In the genomic region with DNA sequence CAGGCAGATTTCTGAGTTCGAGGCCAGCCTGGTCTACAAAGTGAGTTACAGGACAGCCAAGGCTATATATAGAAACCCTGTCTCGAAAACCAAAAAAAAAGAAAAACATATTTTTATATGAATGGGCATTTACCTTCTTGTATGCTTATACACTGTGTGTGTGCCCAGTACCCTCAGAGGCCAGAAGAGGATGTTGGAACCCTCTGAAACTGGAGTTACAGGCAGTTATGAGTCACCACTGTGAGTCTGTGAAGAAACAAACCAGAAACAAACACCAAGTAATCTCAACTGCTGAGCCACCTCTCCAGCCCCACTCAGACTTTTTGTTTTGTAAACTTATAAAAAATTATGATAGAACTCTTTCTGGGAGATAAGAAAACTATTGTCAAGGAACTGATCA, we compare ENCODE assay signal across 24 mouse cellular contexts. TPM values are rescaled to one million over a fixed set of nuclear protein-coding genes. Genes with fewer than 3 reads are reported as not detected.
A peak's percentile ranks its signal among the peaks of the same experiment; 100 is the strongest.
DNase-seq lines count a peak whose midpoint lies in the region; ATAC-seq and TF ChIP-seq lines count a peak whose summit lies in the region.
"Had no signal": no experiment of that assay in that cellular context is flagged by ENCODE, and none has a peak within 500 bp of the region (broad histone marks: within the 10 kb centered on the region; RNA-seq: fewer than 3 reads in every experiment).

No protein-coding gene starts in this region.

- no peak overlapping the region for H3K27ac ChIP-seq in intestine, postnatal 0 days (ENCODE audit: low read depth, low read length)
- H3K27ac ChIP-seq: forebrain, embryonic 13.5 days; heart, adult 2 months; hindbrain, embryonic 10.5 days; hindbrain, embryonic 14.5 days had no signal

- H3K4me3 ChIP-seq in intestine, postnatal 0 days (ENCODE audit: low read depth, low read length): no peak overlapping the region
- H3K4me3 ChIP-seq: forebrain, embryonic 13.5 days; heart, adult 2 months; heart, embryonic 12.5 days; hindbrain, embryonic 10.5 days had no signal

- H3K9ac ChIP-seq in intestine, postnatal 0 days (ENCODE audit: low read depth, low read length): no peak overlapping the region
- H3K9ac ChIP-seq: forebrain, embryonic 13.5 days; forebrain, postnatal 0 days; heart, embryonic 12.5 days; hindbrain, embryonic 14.5 days had no signal

- no peaks in the 10 kb centered on the region for H3K27me3 ChIP-seq in intestine, postnatal 0 days (replicated peaks; ENCODE audit: control insufficient read depth, insufficient read depth, low read length)
- H3K27me3 ChIP-seq: forebrain, embryonic 13.5 days; heart, embryonic 12.5 days; Patski had no signal

- H3K36me3 ChIP-seq in intestine, postnatal 0 days (ENCODE audit: control insufficient read depth, insufficient read depth): no peaks in the 10 kb centered on the region
- H3K36me3 ChIP-seq: embryonic facial prominence, embryonic 10.5 days; G1E; heart, embryonic 12.5 days; hindbrain, embryonic 10.5 days had no signal

- 0 out of 2 replicates have a peak, but pooled peaks cover 5% of the 10 kb centered on the region for H3K4me1 ChIP-seq in intestine, postnatal 0 days (replicated peaks; ENCODE audit: control insufficient read depth, insufficient read depth, low read length)

- DNase-seq in 3T3-L1 (ENCODE audit: low read depth, low spot score): peak; percentile 64
- DNase-seq in A20 (ENCODE audit: low read depth, low spot score): peak; percentile 65
- DNase-seq in NIH3T3 (ENCODE audit: low read depth): peak; percentile 63
- DNase-seq in layer of hippocampus, adult 9-10 months (ENCODE audit: low spot score): no peak
- DNase-seq: adrenal gland, postnatal 14 days; cerebellum, adult 2 months; cerebellum, postnatal 10 days; forebrain, postnatal 0 days; gastrocnemius, postnatal 36 days; heart, adult 2 months; kidney, adult 8-10 months had no signal

- H3K4me2 ChIP-seq in intestine, postnatal 0 days (replicated peaks; ENCODE audit: low read depth): no peak overlapping the region
- H3K4me2 ChIP-seq: forebrain, embryonic 13.5 days; heart, embryonic 12.5 days; hindbrain, embryonic 14.5 days had no signal

- no peak for TF ChIP-seq CTCF in intestine, postnatal 0 days (IDR thresholded peaks at IDR 0.05; ENCODE audit: low read depth)

- H3K9me3 ChIP-seq in intestine, postnatal 0 days (ENCODE audit: control insufficient read depth): no peaks in the 10 kb centered on the region
- H3K9me3 ChIP-seq: embryonic facial prominence, embryonic 10.5 days; forebrain, embryonic 13.5 days; G1E; heart, embryonic 12.5 days; hindbrain, embryonic 10.5 days had no signal

- 86% methylated on average over 2 of the region's 2 CpGs for WGBS in intestine, postnatal 0 days

- peak; percentile 43; the same call in 1 of the 2 replicates for ATAC-seq in megakaryocyte, adult 5-6 weeks (ENCODE audit: poor library complexity, severe bottlenecking)
- ATAC-seq in frontal cortex, adult (ENCODE audit: low TSS enrichment): no peak
- ATAC-seq in intestine, postnatal 0 days: no peak
- ATAC-seq: activated CD4-positive, CD25-positive, alpha-beta regulatory T cell, adult 4 months; forebrain, embryonic 13.5 days; forebrain, postnatal 0 days; intestine, embryonic 16.5 days; Patski had no signal

RNA-seq across cellular contexts. Expression of a gene that starts 27.5 kb away (rescaled TPM):
- 59.7 and 65.7 TPM in 2 replicates for total RNA-seq in megakaryocyte, adult 5-6 weeks (2015)
- 35.9 and 37.7 TPM in 2 replicates for total RNA-seq in megakaryocyte, adult 5-6 weeks (2017)
- polyA plus RNA-seq in intestine, postnatal 0 days (2015; fragmentation: Nextera tagmentation; extraction: Ambion mirVana): 45.7 and 47.9 TPM in 2 replicates

RNA-seq across cellular contexts. Expression of a gene that starts 28.7 kb away (rescaled TPM):
- not detected in 2 replicates for total RNA-seq in megakaryocyte, adult 5-6 weeks (2015)
- total RNA-seq in megakaryocyte, adult 5-6 weeks (2017): not detected in 2 replicates
- polyA plus RNA-seq in intestine, postnatal 0 days (2015; fragmentation: Nextera tagmentation; extraction: Ambion mirVana): 0.24 and 0.31 TPM in 2 replicates
- total RNA-seq: forebrain, postnatal 0 days; gastrocnemius, adult 8-10 months; gastrocnemius, postnatal 36 days had no signal
- polyA plus RNA-seq: cerebellum, adult 2 months; G1E; hindbrain, embryonic 14.5 days had no signal
